In the genomic region with DNA sequence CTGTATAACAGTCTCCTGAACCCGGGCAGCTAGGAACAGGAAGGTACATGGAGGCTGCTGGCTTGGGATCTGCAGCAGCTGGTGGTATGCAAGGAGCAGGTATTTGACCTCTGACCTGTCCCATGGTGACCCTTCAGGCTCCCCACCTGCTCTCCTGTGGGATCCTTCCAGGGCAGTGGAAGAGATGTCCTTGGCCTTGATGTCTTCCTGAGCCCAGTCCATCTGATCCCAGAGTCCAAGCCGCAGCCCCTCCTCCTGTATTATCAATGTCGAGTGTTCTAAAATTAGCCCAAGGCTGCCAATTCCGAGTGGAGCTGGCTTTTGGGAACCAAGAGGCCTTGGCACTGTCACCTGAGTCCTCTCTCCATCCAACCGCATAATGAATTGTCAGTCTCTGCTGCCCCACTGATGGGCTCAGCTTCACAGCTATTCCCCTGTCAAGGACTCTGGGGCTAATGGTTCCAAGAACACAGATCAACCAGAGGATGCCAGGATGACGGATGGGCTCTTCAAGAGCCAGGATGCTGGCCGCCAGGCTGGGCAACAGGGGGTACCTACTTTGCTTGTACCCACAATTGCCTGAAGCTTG, we compare ENCODE assay signal across 14 mouse cellular contexts.
DNase-seq lines count a peak whose midpoint lies in the region.
"Had no signal": no experiment of that assay in that cellular context is flagged by ENCODE, and none has a peak within 500 bp of the region (broad histone marks: within the 10 kb centered on the region; RNA-seq: fewer than 3 reads in every experiment).

No protein-coding gene starts in this region.

- DNase-seq in adrenal gland, adult (ENCODE audit: inconsistent age in 2 of 2, low spot score in 1 of 2): peak; percentile 73 to 84
- DNase-seq in adrenal gland, postnatal 4 days (ENCODE audit: low spot score in 2 of 2): no peak
- peak; percentile 29 to 38 for DNase-seq in heart, adult 18-20 months
- no peak for DNase-seq in heart, adult 8-10 months (ENCODE audit: low spot score)
- peak; percentile 11 for DNase-seq in ovary, adult 18-20 months (ENCODE audit: low spot score)
- no peak for DNase-seq in ovary, postnatal 10 days (ENCODE audit: low spot score)
- no peak for DNase-seq in urinary bladder, postnatal 25 days (ENCODE audit: low spot score)
- DNase-seq in adipocyte (ENCODE audit: low spot score): no peak
- DNase-seq: cerebellum, adult 9-10 months; embryo, embryonic 11 days; gastrocnemius, postnatal 36 days; liver, postnatal 0 days; lung, postnatal 36 days; right cerebral cortex, adult 18-20 months had no signal

Comparison
In these comparisons a context has a peak if more than half of its experiments do, and no peak if none do; other contexts are left out.
1. DNase-seq: peak in adrenal gland, adult (2 of 2), heart, adult 18-20 months (2 of 2) and ovary, adult 18-20 months (single experiment); none in adrenal gland, postnatal 4 days (0 of 2), heart, adult 8-10 months (single experiment), ovary, postnatal 10 days (single experiment), urinary bladder, postnatal 25 days (single experiment) and adipocyte (single experiment).